Mouse (Mus musculus) adrenal gland, adult 18-20 months (tissue): Measurements from ENCODE around the gene B3gnt6. TPM values are rescaled to one million over a fixed set of nuclear protein-coding genes. Genes with fewer than 3 reads are reported as not detected.
A peak's percentile ranks its signal among the peaks of the same experiment; 100 is the strongest.

Experiments used
- DNase-seq, 2 experiments: peaks; one replicate each; pipeline ENCODE4 v3.0.0; 2021 to 2022; ENCODE audit warnings: low spot score in 2 of 2
- total RNA-seq, 2 experiments: library from RNA; stranded (reverse); gene quantifications; 1 replicate in 1 of 2; 2 replicates in 1 of 2; pipeline ENCODE4 v1.2.3; 2021

B3gnt6 gene
- total RNA-seq, 2 experiments from 2014 or later, result 2.8 TPM; not detected in 1

DNA sequence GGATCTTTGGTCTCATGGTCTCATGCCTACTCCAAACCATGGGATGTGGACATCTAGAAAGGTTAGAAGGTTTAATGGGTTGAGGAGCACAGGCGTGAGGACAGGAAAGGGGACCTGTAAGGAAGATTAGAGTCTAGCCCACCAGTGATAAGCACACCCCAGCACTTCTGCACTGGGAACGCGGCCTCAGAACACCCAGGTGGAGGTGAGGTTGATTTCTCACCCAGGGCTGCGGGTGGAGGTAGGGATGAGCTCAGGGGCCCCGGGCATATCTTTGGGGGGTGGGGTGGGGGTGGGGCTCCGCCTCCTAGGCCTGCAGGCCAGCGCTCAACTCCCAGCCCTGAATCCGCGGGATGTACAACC, 21.7 kb downstream of the B3gnt6 start:
- no peak for DNase-seq

DNA sequence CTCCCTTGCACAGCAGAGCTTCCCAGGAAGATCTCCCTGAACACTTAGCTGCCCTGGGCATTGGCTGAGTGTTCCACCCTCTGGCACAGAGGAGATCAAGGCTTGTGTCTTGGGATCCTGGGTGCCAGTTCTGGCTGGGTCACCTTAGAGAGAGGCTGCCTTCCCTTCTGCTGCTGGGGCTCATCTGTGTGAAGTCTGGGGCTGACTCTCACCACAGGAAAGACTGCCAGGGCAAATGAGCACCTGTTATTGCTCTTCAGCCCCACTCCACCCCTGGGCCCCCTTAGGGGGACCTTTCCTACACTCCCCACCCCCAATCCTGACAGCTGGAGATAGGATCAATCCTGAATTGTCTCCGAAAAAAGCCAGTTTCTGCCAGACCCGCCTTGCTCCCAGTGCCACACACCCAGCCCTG, 22.2 kb downstream of the B3gnt6 start:
- no peak for DNase-seq

DNA sequence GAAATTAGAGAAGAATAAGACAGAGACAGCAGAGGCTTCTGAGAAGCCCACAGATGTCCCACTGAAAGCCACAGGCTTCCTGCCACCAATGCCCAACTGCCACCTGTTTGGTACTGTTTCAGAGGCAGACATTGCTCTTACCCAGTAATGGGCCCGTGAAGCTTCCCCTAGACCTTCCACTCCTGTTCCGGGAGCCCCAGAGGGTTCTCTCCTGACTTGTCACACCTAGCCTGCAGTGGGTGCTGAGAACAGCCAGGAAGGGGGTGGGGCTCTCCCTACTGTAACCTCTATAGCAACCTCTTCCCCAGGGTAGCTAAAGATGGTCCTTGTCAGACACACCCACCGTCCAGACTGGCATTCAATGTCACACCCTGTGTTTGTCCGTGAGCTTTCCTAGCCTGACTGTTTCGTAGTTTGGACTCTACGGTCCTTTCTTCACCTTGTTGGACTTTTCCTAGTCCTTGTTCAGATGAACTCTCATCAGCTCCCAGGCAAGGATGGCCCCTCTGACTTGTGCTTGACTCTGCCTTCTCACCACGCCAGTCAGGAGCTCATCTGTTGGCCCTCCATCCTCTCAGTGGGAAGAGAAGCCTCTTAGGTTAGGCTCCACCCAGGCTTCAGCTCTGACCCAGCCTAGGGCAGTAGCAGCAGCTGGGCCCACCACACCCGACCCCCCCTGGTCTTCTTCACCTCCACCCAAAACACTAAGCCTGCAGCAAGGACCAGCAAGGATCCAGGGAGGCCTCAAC, 22.8 kb downstream of the B3gnt6 start:
- DNase-seq, result no peak

DNA sequence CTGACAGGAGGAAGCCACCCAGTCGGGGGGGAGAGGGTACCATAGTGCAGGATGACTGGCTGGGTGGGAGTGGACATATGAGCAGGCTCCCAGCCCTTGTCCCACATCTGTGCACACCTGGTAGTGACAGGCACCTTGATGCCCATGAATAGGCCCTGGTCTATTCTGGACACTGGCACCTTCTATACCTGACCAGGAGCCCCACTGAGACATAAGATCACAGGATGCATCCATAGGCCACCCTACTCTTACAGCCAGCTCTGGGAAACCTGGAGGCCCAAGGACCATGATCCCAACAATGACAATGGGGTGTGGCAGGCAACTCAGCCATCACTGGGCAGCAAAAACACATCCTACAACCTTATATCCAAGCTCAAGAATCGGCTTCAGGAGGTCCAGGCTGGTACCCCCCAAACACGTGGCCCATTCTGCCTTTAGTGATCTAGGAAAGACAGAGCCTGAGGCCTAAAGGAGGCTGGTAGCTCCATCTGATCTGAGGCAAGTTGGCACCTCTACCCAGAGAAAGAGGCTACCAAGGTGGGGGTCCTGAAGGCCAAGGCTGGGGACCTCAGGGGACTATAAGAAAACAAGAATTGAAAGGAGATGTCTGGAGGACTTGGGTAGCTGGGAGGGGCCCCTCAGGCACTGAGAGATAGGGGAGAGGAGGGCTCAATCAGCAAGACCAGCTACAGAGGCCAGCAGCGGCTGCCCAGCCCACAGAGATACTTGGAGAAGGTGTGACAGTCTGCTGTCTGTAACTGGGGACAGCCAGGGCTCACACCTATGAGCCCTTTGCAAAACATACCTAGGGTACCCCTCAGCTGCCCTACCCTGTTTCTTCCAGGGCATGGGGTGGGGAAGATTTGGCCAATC, 24.2 kb downstream of the B3gnt6 start:
- no peak for DNase-seq

DNA sequence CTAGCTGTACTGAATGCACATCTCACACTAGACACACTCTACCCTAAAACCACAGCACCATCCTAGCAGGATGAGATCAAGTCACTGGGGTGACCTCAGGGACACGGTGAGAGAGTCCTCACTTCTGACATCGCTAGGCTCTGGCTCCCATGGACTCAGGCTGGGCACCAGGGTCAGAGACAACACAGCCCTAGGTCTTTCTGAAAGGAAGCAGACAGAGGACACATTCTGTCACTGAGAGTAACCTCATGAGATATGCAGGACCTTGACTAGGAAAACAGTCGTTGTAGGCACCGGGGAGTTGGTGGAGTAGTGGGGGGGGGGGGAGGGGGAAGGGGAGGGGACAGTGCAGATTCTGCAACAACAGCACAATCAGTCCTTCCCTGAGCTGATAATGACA, 25.9 kb downstream of the B3gnt6 start:
- DNase-seq, result no peak

DNA sequence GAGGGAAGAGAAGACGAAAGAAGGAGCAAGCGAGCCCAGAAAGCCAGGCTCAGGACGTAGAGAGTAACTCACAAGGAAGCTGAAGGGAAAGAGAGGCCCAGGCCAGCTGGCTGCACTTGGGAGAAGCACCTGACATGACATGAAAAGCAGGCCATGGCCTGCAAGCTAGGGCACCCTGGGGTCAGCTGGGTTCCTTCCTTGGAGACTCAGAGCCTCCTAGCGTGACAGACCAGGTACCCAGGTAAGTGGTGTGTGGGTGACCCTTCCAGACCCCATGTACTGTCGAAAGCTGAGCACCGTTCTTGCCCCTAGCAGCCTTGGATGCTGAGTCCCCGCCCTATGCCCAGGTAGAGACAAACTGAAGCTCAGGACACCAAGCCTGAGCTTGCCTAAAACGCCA, 26.6 kb downstream of the B3gnt6 start:
- no peak for DNase-seq

DNA sequence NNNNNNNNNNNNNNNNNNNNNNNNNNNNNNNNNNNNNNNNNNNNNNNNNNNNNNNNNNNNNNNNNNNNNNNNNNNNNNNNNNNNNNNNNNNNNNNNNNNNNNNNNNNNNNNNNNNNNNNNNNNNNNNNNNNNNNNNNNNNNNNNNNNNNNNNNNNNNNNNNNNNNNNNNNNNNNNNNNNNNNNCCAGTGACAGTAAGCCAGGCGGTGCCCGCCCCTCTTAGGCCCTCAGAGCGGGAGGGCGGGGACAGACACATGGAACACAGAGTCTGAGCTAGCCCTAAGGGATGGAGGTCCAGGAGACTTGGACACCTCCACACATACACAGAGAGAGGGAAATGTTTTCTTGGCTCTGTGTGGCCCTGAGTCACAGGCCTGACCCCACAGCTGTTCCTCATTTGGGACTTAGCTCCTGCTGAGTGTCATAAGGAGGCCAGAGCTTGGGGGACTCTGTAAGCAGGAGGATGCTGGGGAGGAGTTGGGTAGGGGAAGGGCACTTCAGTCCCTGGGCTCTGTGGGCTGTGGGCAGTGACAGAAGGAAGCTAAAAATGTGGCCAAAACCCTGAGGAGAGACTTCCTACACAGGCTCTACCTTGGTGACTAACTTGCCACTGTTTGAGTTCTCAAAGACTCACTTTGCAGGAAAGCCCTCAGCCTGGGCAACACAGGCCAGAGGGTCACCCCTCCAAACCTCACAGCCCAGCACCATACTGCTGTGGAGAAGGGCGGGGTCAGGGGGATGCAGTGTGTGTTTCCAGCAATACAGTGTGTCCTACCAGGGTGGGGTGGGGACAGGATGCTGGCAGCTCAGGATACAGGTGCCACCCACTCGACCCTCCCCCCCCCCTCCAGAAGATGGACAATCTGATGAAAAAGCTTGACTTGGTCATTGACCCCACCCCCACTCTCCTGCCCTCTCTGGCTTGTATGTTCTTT, 27.9 kb downstream of the B3gnt6 start:
- DNase-seq, result no peak

DNA sequence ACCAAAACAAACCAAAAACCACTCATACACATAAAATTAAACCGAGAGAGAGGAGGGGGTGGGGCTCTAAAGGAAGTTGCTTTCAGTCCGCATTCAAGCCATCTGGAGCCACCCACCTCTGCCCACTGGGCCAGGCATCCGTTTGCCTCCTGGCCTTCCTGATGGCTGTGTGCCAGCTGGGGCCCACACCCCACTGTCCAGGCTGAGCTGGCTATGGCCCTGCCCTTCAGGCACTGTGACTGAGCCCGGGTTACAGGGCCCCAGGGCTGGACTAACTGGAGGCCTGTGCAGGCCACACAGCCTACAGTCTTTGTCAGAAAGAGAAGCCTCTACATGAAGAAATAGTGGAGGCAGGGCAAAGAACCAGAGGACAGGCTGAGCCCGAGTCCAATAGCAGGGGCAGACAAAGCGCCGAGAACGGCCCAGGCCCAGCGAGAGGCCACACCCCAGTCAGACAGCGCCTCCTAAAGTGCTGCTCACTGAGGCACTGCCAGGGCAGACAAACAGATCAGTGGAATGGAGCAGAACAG, 34.2 kb downstream of the B3gnt6 start:
- no peak for DNase-seq

DNA sequence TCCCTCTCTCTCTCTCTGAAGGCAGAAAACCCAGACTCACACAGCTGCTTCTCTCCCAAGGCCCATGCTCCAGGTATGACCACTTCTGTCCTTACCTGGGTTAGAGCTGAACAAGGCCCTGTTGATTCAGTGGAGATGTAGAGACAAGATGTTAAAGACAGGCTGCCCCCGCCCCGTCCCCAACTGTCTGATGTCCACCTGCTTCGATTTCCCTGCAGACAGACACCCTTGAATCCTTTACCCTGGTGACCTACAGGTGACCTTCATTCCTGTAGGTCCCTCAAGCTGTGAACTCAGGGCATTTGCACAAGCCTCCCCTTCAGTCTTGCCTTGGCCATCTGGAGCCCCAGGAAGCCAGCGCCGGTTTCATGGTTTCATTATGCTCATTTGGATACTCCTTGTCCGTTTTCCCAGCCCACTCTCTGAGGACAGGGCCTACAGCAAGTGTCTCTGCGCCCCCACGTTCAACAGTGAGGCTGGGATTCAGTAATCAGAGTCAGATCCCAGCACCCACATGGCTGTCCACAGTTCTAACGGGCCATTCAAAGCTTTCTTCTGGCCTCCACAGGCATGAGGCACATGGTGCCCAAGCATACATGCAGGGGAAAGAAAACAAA, 34.8 kb downstream of the B3gnt6 start:
- peak in 1 of 2 experiments; percentile 13 for DNase-seq

DNA sequence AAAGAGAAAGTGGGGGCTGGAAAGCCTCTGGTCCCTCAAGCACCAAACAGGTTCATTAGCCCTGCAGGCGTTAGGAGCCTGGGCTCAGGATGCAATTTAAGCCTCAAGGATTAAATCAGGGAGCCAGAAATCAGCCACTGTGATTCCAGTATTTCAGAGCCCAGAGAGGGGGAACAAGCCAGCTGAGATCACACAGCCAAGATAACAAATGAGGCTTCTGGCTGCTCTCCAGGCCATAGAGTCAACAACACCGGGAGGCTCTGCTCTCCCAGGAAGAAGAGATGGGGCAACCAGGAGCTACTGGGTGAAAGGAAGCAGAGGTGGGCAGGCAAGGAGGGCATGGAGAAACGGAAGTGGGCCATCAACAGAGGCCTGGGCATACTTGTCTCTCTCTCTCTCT, 35.6 kb downstream of the B3gnt6 start:
- DNase-seq, result peak in 1 of 2 experiments; percentile 18

DNA sequence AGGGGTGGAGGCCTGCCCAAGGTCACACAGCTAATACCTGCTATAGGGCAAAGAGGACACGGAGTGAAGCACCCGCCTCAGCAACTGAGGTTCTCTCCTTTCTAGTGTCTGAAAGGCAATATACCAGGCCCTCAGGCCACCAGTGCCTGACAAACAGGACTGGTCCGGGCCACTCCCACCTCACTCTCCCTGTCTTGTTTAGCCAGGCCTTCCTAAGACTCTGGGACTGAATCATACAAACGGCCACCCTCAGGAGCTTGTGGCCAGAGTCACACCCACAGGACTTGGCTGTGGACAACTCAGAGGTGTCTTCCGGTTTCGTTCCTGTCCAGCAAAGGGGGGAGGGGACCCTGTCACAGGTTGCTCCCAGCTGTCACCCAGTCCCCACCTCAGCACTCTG, 37.0 kb downstream of the B3gnt6 start:
- DNase-seq, result no peak

DNA sequence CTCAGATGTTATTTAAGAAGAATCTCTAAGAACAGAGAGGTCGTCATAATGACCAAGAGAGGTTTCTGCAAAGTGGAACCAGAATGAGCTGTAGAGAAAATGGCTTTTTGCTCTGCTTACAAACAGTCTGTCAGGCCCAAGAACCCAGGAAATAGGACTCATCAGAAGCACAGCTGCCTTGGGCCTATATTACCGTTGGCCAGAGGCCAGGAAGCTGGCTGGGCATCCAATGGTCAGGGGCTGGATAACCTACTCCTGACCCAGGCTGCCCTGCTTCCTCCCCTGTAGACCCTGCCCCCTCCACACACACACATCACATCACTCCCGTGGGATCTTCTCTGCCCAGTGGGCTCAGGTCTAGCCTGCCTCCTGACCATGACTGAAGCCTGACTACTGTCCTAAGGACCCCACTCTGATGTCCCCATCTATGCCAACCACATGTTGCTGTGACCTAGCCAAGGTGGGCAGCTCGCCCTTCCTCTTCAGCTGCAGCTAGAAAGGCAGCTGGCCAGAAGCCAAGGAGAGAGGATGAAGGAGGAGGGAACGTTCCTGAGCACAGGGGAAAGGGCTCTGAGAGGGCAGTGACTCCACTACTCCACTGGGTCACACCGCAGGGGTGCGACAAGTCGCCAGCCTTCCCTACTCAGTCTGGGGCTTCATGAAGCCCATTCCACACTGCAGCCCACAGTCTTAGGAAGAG, 39.1 kb downstream of the B3gnt6 start:
- DNase-seq, result no peak

DNA sequence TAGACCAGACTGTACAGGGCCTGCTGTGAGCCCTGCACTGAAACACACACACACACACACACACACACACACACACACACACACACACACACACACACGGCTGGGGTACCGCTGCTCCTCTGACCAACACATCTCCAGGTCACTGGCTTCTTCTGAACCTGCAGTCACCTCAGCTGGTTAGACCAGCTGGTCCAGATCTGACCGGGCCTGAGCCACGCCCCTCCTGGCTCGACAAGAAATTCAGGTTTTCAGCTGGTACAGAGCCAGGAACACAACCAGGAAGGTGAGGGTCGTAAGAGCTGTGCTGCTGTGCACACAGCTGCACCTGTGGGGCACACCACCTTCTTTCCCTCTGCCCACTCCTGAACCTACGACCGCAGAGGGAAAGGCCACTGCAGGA, 40.8 kb downstream of the B3gnt6 start:
- no peak for DNase-seq

DNA sequence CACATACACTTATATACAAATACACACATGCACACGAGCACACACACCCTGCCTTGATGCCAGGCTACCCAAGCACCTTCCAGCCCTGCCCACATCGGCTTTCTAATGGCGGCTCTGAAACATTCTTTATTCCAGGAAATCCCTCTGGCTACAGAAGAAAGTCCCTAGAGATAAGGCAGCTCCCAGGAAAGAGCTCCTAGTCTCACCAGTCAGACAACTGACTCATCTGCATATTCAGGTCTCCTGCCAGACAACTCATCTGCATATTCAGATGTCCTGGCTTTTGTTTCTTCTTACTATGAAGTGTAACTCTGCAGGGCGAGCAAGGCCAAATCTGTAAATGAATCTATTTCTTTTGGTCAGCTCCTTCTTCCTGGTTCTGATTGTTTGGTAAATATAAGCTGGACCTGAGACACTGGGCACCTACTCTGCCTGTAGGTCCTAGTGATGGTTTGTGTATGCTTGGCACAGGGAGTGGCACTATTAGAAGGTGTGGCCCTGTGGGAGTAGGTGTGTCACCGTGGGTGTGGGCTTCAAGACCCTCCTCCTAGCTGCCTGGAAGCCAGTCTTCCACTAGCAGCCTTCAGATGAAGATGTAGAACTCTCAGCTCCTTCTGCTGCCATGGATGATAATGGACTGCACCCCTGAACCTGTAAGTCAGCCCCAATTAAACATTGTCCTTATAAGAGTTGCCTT, 41.5 kb downstream of the B3gnt6 start:
- DNase-seq, result no peak

DNA sequence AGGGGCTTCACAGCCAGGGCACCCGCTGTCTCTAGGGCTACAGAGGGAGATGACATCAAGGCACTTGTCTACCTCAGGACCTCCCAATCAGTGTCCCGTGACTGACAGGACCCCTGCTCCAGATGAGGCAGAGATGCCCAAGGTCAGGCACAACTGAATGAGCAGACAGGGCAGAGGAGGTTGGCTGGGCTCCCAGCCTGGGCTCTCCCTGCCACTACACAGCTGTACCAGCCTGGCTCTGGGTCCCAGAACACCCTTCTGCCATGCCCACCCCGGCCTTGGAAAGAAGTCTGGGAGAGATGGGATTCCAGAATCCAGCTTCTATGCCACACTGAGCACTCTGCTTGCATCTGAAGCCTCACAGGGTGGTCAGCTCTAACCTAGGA, 43.0 kb downstream of the B3gnt6 start:
- DNase-seq, result no peak

DNA sequence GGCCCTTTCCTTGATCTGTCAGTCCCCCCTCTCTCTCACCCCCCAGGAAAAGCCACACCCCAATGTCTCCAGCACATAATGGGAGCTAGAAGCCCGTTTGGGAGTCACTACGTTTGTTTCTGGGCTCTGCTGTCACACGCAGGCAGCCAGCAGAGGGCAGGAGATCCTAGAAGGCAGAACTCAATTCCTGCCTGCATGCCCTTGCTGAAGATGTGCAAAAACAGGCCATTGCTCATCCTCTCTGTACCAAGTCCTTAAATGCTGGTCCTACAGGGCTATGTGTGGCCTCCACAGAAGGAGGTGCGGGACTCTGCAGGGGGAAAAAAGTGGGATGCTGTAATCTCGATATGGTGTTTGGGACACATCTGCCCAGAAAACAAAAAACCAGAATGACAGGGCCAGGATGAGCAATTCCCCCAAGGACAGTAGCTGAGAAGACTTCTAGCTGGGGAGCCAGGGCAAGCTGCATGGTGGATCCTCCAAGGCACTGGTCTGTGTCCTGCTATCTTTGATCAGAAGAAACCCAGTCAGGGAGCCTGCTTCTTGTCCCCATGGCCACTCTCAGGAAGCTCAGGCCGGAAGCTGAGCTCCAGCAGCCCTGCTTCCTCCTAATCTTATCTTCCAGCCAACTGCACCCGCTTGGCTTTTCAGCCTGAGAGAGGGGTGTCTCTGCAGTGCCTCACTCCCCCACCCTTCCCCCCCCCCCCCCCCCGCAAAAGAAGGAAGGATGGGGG, 43.6 kb downstream of the B3gnt6 start:
- peak; percentile 57 to 67 for DNase-seq

DNA sequence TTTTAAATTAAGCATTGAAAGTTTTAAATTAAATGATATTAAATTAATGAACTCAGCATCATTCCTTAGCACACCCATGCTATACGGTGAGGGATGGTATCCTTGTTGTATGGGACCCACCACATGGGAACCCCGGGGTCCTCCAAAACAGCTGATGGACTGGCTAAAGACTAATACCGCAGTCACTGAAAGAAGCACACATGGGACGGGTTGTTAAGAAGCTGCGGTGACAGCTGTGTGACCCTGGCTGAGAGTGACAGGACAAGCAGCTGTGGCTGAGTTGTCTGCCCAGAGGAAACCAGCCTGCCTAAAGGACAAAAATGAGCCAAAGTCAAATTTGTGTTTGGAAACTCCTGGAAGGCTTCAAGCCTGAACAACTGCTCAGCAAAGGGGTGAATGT, 45.4 kb downstream of the B3gnt6 start:
- no peak for DNase-seq

DNA sequence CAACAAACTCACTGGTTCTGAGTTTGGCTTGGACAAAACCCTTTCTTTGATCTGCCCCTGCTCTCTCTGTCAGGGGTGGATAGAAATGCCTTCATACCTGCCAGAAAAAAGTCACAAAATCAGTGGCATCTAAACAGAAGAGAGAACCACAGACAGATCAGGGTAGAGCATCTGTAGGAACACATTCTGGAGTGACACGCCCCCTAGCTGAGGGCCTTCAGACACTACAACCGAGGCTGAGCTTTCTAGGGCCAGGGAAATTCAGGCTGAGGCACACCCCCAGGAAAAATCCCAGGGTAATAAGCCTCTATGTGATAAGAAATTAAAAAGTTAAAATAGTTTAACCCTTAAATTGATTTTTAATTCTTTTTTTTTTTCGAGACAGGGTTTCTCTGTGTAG, 45.9 kb downstream of the B3gnt6 start:
- DNase-seq, result no peak

DNA sequence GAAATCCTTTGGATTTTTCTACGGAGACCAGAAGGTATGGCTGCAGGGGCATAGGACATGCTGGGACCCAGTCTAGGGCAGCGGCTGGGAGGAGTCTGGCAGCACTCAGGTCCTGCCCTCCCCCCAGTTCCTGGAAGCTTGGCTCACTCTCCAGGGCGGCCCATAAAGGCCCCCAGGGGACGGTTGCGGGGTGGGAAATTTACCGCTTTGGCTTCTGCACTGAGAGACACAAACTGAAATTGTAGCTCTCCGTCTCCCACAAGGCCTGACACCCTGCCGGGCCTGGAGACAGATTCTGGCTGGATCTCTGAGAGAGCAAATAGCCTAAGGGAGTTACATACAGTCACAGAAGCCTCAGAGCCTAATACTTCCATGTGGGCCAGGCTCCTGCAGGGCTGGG, 46.9 kb downstream of the B3gnt6 start:
- no peak for DNase-seq
